Mouse (Mus musculus): ENCODE results near the gene Olfr1469. TPM values are rescaled to one million over a fixed set of nuclear protein-coding genes. Genes with fewer than 3 reads are reported as not detected.
"Not testable (repeated sequence)": the region's sequence is repeated elsewhere in the genome, so short reads cannot be mapped to it uniquely, and the experiment has no call there.

Gene Olfr1469
- not detected in 2 replicates for polyA plus RNA-seq (2011; ENCODE audit: insufficient read depth, insufficient read length, low replicate concordance, missing spikeins)

DNA sequence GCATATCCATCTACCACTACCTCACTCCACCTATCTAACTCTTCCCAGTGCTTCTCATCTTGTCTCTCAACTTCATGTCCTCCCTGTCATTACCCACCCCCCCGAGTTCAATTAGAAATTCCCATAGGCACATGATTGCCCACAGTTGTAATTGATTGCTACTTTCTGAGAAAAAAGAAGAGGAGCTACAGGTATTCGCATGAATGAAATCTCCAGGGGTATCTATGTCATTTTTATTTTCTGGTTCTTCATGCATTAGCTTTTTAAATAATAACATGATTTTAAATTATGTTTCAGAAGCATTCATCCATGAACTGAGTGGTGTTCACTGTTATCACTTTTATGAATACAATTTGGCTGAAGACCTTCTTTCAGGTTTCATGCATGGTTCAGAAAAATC, at the start of gene Olfr1469:
Olfr1469 (plus strand) TSS at position 301 of the 400 bp plus-strand sequence.
- no peak for TF ChIP-seq CTCF (IDR thresholded peaks at IDR 0.05; ENCODE audit: control insufficient read depth, insufficient read depth, low read length)
- TF ChIP-seq POLR2A (IDR thresholded peaks at IDR 0.05; ENCODE audit: borderline replicate concordance, control insufficient read depth, low read depth, low read length), result no peak
- H3K4me3 ChIP-seq (replicated peaks; ENCODE audit: control insufficient read depth, low read depth, low read length), result no peak within 1 kb of the TSS
- H3K27ac ChIP-seq (ENCODE audit: control insufficient read depth, insufficient read depth, low read depth, low read length, poor library complexity), result no peak within 1 kb of the TSS
- 64% methylated on average over 2 of the region's 2 CpGs for WGBS
- no peaks in the 10 kb centered on the region for H3K4me1 ChIP-seq (ENCODE audit: control insufficient read depth, insufficient read depth, low read length)

DNA sequence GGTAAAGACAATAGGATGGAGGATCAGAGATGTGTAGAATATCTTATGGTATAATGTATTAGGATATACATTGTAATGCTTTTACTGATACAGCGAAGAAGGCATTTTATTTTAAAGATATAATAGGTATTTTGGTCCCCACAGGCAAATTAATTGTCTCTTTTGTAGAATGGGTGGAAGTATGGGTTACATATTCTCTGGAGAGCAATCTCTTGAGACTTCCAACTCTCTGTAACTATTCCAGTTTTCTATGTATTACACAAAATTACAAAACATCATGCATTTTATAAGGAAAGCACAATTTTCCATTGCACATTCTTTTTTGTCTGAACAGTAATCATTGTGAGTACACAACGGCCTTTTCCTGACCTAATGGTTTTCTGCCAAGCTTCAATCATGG, 45.7 kb upstream of the Olfr1469 start, which contains the start of gene Olfr1467:
Olfr1467 (plus strand) TSS at position 301 of the 400 bp plus-strand sequence.
- H3K4me3 ChIP-seq (replicated peaks; ENCODE audit: control insufficient read depth, low read depth, low read length), result no peak within 1 kb of the TSS
- H3K4me1 ChIP-seq (ENCODE audit: control insufficient read depth, insufficient read depth, low read length), result no peaks in the 10 kb centered on the region
- TF ChIP-seq POLR2A (IDR thresholded peaks at IDR 0.05; ENCODE audit: borderline replicate concordance, control insufficient read depth, low read depth, low read length), result no peak
- no peak for TF ChIP-seq CTCF (IDR thresholded peaks at IDR 0.05; ENCODE audit: control insufficient read depth, insufficient read depth, low read length)
- no peak within 1 kb of the TSS for H3K27ac ChIP-seq (ENCODE audit: control insufficient read depth, insufficient read depth, low read depth, low read length, poor library complexity)
- WGBS, result 58% methylated on average over 2 of the region's 2 CpGs

DNA sequence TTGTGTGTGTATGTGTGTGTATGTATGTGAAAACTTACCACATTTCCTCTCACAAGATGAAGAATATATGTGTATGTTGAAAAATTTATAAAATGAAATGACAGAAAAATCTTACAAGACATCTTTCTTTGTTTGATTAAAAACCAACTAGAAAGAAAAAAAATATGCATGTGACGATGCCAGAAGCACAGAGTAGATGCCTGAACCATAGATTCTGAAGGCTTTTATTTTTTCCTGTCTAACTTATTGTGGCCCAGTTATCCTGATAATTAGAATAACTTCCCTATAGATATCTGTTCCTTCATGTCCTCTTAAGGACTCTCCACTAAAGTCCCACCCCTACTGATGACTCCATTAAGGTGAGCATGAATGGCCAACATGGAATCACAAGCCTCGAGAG, 35.5 kb downstream of the Olfr1469 start, which contains the start of gene Olfr1471:
Olfr1471 (plus strand) TSS at position 301 of the 400 bp plus-strand sequence.
- 61% methylated on average over 2 of the region's 2 CpGs for WGBS
- not testable (repeated sequence) for H3K27ac ChIP-seq (ENCODE audit: control insufficient read depth, insufficient read depth, low read depth, low read length, poor library complexity); H3K4me1 ChIP-seq (ENCODE audit: control insufficient read depth, insufficient read depth, low read length); H3K4me3 ChIP-seq (replicated peaks; ENCODE audit: control insufficient read depth, low read depth, low read length)

DNA sequence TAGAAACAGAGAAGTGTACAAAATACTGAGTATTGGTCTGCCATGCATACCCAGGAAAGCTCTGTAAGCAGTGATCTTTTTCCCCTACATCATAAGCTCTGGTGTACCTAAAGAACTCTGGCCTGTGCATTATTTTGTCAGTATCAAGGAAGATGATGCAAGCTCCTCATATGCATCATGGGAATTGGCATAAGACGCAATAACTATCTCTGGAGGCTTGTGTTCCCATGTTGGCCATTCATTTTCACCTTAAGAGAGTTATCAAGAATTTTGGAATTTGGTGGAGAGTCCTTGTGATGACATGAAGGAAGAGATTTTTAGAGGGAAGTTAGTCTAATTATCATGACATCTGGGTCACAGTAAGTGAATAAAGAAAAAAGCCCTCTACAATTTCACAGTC, 48.3 kb downstream of the Olfr1469 start, which contains the start of gene Olfr1472:
Olfr1472 (minus strand) TSS at position 101 of the 400 bp plus-strand sequence.
- WGBS, result 68% methylated on average over 1 of the region's 1 CpGs
- no peak within 1 kb of the TSS for H3K4me3 ChIP-seq (replicated peaks; ENCODE audit: control insufficient read depth, low read depth, low read length)
- no peak for TF ChIP-seq POLR2A (IDR thresholded peaks at IDR 0.05; ENCODE audit: borderline replicate concordance, control insufficient read depth, low read depth, low read length)
- TF ChIP-seq CTCF (IDR thresholded peaks at IDR 0.05; ENCODE audit: control insufficient read depth, insufficient read depth, low read length), result no peak
- no peaks in the 10 kb centered on the region for H3K4me1 ChIP-seq (ENCODE audit: control insufficient read depth, insufficient read depth, low read length)
- no peak within 1 kb of the TSS for H3K27ac ChIP-seq (ENCODE audit: control insufficient read depth, insufficient read depth, low read depth, low read length, poor library complexity)

Other genes starting within 250 kb of the Olfr1469 start
- gene Olfr1461, start 244.8 kb upstream of the Olfr1469 start, polyA plus RNA-seq (2011; ENCODE audit: insufficient read depth, insufficient read length, low replicate concordance, missing spikeins), result not detected in 2 replicates
- gene Olfr1462, start 222.1 kb upstream of the Olfr1469 start, polyA plus RNA-seq (2011; ENCODE audit: insufficient read depth, insufficient read length, low replicate concordance, missing spikeins), result not detected in 2 replicates
- not detected in 2 replicates for gene Olfr1463, start 176.5 kb upstream of the Olfr1469 start, polyA plus RNA-seq (2011; ENCODE audit: insufficient read depth, insufficient read length, low replicate concordance, missing spikeins)
- not detected in 2 replicates for gene Olfr1465, start 92.3 kb upstream of the Olfr1469 start, polyA plus RNA-seq (2011; ENCODE audit: insufficient read depth, insufficient read length, low replicate concordance, missing spikeins)
- gene Olfr1466, start 69.0 kb upstream of the Olfr1469 start, polyA plus RNA-seq (2011; ENCODE audit: insufficient read depth, insufficient read length, low replicate concordance, missing spikeins), result not detected in 2 replicates
- 0.27 and 0.55 TPM in 2 replicates for gene Olfr1467, start 45.6 kb upstream of the Olfr1469 start, polyA plus RNA-seq (2011; ENCODE audit: insufficient read depth, insufficient read length, low replicate concordance, missing spikeins)
- gene Olfr1471, start 35.6 kb downstream of the Olfr1469 start, polyA plus RNA-seq (2011; ENCODE audit: insufficient read depth, insufficient read length, low replicate concordance, missing spikeins), result not detected in 2 replicates
- gene Olfr1472, start 48.2 kb downstream of the Olfr1469 start, polyA plus RNA-seq (2011; ENCODE audit: insufficient read depth, insufficient read length, low replicate concordance, missing spikeins), result not detected in 2 replicates
- gene Olfr1474, start 61.7 kb downstream of the Olfr1469 start, polyA plus RNA-seq (2011; ENCODE audit: insufficient read depth, insufficient read length, low replicate concordance, missing spikeins), result not detected in 2 replicates
- not detected in 2 replicates for gene Olfr1475, start 72.3 kb downstream of the Olfr1469 start, polyA plus RNA-seq (2011; ENCODE audit: insufficient read depth, insufficient read length, low replicate concordance, missing spikeins)
- gene Olfr1477, start 92.7 kb downstream of the Olfr1469 start, polyA plus RNA-seq (2011; ENCODE audit: insufficient read depth, insufficient read length, low replicate concordance, missing spikeins), result not detected in 2 replicates
- not detected in 2 replicates for gene Olfr1480, start 120.1 kb downstream of the Olfr1469 start, polyA plus RNA-seq (2011; ENCODE audit: insufficient read depth, insufficient read length, low replicate concordance, missing spikeins)
- not detected in 2 replicates for gene Olfr1484, start 175.7 kb downstream of the Olfr1469 start, polyA plus RNA-seq (2011; ENCODE audit: insufficient read depth, insufficient read length, low replicate concordance, missing spikeins)
- not detected in 2 replicates for gene Olfr1487, start 209.5 kb downstream of the Olfr1469 start, polyA plus RNA-seq (2011; ENCODE audit: insufficient read depth, insufficient read length, low replicate concordance, missing spikeins)
- gene Olfr1489, start 223.8 kb downstream of the Olfr1469 start, polyA plus RNA-seq (2011; ENCODE audit: insufficient read depth, insufficient read length, low replicate concordance, missing spikeins), result 0.20 and 0.40 TPM in 2 replicates
- not detected in 2 replicates for gene Olfr1490, start 243.2 kb downstream of the Olfr1469 start, polyA plus RNA-seq (2011; ENCODE audit: insufficient read depth, insufficient read length, low replicate concordance, missing spikeins)

All from bone marrow, adult 2 months (tissue).